Mouse (Mus musculus): ENCODE measurements around the gene Clic3. TPM values are rescaled to one million over a fixed set of nuclear protein-coding genes. Genes with fewer than 3 reads are reported as not detected.
A peak's percentile ranks its signal among the peaks of the same experiment; 100 is the strongest.

Gene Clic3
- total RNA-seq, 2 experiments from 2014 or later = not detected

DNA sequence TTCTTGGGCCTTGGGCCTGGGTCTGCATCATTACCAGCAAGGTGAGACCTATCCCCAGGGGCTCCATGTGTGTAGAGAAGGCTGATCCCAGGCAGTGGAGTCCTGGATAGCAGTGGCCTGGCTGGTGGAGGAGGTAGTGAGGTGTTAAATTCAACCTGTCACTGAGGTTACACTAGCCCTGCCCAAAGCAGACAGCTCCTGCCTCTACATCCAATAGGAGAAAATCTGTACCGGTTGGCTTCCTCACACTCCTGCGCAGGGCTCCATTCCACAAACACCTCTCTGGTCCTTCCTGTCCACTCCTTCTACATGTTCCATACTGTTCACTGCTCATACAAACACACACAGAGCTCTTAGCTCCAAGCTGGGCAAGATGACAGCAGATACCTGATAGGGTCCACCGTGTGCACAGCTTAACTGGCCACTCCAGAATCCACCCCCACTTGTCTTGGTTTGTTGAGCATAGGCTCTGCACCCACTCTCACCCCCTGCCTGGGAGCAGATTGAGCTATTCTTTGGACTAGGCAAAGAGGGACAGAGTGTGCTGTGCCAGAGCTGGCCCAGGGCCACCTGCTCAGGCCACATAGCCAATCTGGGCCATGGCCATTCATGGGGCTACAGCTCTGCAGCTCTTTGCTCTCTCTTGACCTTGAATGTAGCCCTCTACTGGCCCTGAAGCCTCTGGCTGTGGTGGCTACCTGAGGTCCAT, 21.5 kb downstream of the Clic3 start:
- no peak for ATAC-seq (replicated peaks; ENCODE audit: poor library complexity, severe bottlenecking)

DNA sequence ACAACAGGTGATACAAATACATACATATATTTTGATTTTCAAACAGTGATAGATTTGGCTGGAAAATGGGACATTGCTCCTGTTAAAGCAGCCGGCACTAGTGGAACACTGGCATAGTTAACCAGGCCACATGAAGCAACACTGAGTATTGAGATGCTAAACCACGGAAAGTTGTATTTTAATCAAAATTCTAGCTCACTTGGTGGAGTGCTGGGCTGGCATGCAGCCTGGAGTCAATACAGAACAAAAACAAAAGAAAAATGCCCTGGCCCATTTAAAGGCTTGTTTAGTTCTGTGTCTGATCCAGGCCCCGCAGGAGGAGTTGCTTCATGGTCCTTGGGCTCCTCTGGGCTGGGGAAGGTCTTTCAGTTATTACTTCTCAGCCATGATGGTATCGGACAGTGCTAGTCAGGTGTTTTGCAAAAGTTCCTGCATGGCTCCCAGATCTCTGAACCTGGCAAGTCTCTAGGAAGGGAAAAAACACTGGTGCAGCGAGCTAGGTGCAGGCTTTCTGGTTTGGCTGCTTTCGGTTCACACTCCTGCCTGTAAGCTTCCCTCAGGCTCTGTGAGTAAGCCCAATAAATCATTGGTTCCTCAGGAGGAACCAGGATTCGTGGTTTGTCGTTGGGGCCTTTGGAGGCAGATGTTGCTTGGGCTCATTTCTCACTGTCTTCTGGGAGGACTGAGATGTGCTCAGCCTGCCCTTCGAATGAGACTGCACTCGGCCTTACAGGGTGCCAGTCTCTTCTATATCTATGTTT, 23.1 kb downstream of the Clic3 start:
- no peak; the same call in 1 of the 2 replicates for ATAC-seq (replicated peaks; ENCODE audit: poor library complexity, severe bottlenecking)

DNA sequence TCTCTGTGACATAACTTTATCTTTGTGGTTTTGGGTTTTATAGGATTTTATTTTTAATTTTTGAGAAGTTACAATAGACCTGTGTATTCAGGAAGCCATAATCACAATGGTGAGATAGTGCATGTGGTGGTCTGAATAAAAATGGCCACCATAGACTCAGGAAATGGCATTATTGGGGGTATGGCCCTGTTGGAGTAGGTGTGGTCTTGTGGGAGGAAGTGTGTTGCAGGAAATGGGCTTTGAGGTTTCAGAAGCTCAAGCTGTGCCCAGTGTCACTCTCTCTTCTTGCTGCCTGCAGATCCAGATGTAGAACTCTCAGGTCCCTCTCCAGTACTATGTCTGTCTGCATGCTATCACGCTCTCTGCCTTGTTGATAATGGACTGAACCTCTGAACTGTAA, 23.9 kb downstream of the Clic3 start:
- ATAC-seq (replicated peaks; ENCODE audit: poor library complexity, severe bottlenecking) = peak; percentile 68

DNA sequence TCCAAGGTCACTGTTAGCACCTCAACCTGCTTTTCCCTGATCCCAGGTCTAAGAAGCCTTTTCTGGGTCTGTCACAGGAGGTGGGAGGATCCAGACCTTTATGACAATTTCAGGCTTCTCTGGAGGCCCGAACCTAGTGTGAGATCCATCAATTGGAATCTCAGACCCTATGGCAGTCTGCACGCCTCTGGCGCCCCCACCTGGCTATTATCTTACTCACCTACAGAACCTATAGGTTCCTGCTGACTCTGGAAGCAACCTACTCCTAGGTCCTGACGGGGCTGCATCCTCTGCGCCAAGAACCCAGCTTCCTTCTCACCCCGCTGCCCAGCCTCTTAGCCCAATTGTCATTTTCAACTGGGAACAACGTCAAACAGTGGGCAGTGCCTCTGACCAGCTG, 26.3 kb downstream of the Clic3 start:
- ATAC-seq (replicated peaks; ENCODE audit: poor library complexity, severe bottlenecking) = peak; percentile 75

DNA sequence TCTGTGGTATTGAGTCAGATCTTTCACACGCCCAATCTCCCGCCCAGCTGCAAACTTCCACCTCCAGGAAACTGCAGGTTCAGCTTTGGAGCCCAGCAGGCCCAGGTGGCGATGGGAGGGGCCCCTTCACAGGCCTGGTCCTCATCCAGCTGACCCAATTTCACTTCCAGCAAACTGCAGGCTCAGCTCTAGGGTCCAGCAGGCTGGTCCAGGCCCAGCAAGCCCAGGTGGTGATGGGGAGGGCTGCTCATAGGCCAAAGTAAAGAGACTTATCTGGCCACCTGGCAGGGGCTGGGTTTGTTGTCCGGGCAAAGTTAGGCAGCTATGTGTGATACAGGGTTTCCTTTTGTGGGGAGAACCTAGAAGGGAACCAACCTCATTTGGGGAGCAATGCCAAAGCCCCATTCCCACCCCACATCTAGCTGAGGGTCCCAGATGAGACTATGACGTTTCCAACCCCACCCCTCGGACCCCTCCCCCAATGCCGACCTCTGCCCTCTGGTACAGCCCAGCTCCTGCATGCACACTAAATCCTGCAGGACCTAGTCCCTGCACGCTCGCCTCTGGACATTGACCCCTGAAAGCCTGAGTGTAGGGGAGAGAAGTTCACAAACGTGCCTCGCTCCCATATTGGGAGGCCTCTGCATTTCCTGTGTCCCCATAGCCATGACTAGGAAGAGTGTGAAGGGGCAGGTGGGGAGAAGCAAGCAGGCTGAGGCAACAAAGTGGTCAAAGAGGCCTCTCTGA, 28.4 kb downstream of the Clic3 start:
- no peak for ATAC-seq (replicated peaks; ENCODE audit: poor library complexity, severe bottlenecking)

DNA sequence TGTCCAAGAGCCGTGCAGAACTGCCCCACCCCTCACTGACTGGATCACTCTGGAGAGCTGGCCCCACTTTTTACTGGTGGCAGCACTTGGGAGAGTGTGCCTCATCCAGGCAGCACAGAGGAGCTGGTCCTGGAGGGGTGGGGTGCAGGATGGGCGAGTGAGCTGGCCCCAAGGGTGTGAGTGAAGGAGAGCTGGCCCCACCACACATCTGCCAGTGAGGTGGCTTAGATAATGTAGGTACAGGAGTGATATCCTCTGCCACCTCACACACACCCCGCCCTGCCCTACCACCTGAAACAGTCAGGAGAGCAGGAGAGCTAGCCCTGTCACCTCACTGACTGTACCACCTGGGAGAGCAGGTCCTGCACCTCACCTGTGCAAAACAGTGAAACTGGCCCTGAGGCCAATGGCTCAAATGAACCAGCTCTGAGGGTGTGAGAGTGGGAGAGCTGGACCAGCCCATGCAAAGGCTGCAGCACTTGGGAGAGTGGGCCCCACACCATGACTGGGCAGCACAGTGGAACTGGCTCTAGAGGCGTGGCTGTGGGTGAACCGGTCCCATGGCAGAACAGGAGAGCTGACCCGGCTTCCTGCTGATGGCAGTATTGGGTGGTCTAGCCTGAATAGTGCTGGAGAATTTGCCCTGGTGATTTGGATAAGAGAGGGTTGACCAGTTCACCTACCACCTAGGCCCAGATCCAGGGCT, 31.5 kb downstream of the Clic3 start:
- no peak for ATAC-seq (replicated peaks; ENCODE audit: poor library complexity, severe bottlenecking)

DNA sequence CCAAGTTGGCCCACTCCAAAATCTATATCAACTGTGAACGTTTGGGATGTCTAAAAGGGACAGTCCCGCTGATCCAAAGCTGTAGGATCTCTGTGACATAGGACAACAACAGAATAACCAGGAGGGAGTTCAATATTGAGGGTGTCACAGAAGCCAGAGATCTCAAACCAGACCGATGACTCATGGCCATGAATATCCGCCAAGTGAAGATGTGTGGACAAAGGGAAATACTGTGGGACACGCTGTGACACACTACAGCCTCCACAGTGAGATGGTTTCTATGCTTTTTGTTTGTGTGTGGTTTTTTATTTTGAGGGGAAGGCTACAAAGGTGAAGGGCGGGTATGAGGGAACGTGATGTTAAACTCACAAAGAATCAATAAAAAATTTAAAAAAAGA, 32.0 kb downstream of the Clic3 start:
- no peak for ATAC-seq (replicated peaks; ENCODE audit: poor library complexity, severe bottlenecking)

DNA sequence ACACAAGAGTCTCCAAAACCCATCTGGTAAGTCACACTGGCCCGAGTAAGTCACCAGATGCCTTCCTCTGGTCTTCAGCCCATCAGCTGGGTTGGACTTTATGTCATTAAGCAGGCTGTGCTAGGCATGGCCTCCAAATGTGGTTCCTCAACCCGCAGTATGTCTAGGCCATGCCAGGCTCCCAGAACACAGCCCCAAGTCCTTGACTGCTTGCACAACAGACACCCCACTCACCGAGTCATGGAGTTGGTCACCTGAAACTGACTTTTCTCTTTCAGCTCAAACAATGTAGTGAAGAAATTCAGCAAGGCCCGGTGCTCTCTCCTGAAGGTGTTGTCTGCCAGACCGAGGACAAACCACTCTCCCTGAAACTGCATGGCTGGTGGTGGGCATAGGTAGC, 36.4 kb downstream of the Clic3 start:
- ATAC-seq (replicated peaks; ENCODE audit: poor library complexity, severe bottlenecking) = no peak

DNA sequence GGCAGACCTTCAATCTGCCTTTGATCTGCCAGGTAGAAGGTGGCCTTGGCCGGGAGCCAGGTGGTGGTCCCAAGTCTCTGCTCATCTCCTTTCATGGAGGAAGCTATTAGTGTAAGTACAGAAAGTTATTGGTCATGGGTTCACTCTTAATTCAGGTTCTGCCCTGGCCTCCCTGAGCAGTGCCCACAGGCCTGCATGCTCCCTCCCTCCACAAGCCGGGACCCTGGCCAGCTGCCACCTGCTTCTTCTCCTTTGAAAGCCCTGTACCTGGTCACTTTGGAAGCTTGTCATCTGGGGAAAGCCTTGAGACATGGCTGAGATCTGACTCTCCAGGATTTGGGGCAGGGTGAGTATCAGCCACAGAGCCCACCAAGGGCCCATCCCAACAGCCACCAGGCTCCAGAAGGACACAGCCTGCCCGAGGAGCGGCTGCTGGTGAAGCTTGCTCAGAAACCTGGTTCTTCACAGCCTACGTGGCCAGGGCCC, 36.9 kb downstream of the Clic3 start, which contains the start of gene Lcn12:
TSS of gene Lcn12 (minus strand) at position 436 of the 486 bp plus-strand sequence.
- no peak for ATAC-seq (replicated peaks; ENCODE audit: poor library complexity, severe bottlenecking)

DNA sequence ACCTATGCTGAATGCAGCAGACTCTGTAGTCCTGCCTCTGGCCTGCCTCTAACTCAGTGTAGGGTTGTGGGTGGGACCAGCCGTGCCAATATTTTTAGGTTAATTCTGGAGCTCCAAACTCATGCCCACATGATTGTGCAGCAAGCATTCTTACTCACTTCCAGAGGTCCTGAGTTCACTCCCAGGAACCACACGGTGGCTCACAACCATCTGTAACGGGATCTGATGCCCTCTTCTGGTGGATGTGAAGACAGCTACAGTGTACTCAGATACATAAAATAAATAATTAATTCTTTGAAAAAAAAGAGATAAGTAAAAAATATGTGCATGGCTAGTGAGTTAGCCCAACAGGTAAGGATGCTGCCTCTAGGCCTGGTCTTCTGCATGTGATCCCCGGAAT, 39.8 kb downstream of the Clic3 start:
- ATAC-seq (replicated peaks; ENCODE audit: poor library complexity, severe bottlenecking) = no peak

DNA sequence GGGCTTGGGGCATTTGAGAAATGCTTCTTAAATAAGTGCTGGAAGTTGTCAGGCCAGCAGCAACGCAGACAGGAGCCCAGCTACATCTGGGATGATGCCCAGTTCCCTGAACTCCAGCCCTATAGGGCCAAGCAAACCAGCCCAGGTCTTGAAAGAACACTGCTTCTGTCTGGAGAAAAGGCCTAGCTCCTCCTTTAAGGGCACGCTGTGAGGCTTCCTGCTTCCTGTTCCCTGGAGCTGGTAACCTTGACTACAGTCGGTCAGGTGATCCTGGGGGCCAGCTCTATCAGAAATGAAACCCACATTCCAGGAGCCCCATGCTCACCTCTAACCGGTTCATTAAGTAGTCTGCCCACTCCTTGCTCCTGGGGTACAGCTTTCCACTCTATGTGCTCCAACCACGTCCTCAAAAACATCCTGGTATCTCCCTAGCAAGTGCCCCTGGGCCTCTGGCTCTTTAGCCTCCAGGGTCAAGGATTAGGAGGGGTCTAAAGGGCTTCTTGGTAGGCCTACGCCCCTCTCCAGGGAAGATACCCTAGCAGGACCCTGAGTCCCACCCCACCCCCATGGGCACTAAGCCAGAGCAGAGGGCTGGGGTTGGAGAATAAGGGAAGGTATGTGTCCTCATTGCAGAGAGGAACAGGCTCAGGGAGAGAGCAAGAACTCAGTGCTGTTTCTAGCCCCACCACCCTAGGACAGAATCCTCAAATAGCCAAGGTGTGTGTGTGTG, 41.4 kb downstream of the Clic3 start:
- ATAC-seq (replicated peaks; ENCODE audit: poor library complexity, severe bottlenecking) = peak; percentile 23

DNA sequence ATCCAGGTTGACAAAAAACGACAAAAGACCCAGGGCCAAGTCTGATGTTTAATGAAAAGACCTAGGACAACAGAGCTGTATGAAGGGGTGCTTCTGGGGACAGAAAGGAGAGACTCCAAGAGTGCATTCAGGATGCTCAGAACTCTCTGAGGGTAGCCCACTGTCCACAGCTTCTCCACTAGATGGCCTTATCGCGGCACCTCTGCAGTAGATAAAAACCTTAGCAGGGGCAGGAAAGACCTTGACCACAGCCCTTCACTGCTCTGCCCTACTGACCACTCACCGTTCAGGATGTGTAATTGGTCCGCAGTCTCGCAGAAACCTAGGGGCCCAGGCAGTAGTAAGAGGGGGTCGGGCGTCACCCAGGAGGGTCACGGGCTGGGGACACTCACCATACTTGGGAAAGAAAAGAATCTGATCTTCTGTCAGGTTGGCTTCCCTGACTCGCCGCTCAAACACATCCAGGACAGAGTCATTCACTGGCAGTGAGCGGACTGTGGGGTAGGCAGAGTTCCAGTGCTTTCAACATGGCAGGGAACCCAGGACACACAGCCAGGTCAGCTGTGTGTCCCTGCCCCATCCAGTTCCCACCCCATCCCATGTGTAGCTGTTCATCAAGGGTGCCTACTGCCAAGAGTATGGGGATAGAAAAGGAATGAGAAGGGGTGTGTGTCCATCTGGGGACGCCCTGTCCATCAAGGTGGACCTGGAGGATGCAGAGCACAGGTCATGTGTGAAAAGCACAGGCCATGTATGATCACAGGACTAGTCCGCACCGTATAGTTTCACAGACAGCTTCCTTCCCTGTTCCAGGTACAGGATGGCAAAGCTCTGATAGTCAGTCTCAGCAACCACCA, 42.2 kb downstream of the Clic3 start:
- no peak for ATAC-seq (replicated peaks; ENCODE audit: poor library complexity, severe bottlenecking)

DNA sequence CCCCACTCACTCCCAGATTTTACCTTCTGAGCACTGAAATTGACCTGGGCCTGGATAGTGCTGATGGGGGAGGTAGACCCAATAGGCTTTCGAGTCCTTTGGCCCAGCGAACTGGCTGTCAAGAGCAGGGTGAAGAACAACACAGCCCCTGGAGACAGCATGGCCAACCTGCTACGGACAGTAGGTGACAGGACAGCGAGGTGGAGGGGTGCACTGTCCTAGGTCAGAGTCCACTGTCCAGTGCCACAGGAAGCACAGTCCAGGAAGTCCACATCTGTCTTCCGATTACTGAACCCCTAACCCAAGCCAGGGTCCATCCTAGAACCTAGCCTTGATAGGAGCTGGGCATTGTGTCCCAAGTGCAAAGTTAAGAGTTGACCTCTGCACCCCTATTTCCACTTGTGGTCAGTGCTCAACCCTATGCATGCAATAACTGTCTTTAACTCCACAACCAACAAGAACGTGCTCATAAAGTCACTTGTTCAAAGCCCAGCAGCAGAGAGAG, 43.5 kb downstream of the Clic3 start:
- 0 out of 2 replicates have a peak, but pooled peaks have one; percentile 2 for ATAC-seq (replicated peaks; ENCODE audit: poor library complexity, severe bottlenecking)

DNA sequence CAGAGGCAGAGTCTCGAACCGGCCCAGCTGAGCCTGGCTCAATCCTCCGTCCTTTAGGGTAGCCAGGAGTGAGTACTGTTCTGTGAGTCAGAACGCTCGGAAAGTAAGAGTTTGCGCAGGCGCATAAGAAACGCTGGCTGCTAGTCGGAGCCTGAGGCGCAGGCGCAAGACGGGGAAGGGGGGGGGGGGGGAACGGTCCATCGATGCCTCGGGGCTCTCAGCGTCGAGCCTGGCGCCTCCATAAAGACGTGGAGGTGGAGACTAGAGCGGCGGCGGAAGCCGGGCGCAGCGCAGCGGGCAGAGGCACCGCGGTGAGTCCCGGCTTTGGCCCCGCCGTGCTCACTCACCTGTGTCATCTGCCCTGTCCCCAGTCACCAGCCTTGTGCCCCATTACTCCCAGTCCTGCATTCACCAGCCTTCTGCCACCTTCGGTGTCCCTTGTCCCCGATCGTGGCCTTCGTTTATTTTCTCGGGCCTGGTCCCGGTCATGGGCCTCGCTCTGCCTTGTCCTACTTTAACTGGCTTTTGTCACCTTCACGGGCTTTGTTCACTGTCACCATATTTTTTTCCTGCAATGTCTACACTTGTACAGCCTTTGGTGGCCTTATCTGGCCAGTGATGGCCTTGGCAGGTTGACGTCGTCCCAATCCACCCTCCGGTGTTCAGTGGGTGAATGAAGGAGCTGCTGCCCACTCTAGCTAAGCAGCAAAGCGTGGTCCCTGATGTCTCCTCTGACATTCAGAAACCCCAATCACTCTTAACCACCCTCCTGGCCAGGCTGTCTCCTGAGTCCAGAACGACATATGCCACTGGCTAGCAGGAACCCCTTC, 44.2 kb downstream of the Clic3 start, which contains the start of gene Fbxw5:
TSS of gene Fbxw5 (plus strand) at position 175 of the 830 bp plus-strand sequence.
- peak; percentile 80 for ATAC-seq (replicated peaks; ENCODE audit: poor library complexity, severe bottlenecking)

DNA sequence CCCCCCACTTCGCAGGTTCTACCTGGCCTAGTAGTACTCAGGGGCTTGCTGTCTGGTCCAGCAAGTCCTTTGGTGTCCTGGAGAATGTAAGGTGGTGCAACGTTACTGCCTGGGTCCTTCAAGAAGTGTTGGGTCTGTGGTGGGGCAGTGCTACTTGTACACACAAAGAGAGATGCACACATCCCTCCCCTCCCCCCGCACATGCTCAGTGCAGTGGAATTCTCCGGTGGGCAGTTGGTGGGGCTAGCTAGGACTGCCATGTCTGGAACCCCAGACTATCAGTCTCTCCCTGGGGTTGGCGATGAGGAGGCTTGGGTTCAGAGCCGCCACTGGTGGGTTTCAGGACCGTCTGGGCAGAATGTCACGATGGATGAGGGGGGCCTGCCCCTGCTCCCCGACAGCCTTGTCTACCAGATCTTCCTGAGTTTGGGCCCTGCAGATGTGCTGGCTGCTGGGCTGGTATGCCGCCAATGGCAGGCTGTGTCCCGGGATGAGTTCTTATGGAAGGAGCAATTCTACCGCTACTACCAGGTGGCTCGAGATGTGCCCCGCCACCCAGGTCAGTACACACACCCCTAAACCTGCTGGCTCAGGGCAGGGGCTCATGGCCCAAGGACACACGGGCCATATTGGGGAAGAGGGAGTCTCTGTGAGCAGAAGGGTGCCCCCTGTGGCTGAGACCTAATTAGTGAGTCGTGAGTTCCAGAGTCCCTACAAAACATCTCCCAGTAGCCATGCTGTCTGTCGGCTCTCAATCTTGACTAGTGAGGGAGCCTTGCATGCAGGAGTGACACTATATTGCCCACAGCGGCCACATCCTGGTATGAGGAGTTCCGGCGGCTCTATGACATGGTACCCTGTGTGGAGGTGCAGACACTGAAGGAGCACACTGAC, 45.2 kb downstream of the Clic3 start, which contains the start of gene C8g:
TSS of gene C8g (minus strand) at position 127 of the 894 bp plus-strand sequence.
- ATAC-seq (replicated peaks; ENCODE audit: poor library complexity, severe bottlenecking) = no peak

DNA sequence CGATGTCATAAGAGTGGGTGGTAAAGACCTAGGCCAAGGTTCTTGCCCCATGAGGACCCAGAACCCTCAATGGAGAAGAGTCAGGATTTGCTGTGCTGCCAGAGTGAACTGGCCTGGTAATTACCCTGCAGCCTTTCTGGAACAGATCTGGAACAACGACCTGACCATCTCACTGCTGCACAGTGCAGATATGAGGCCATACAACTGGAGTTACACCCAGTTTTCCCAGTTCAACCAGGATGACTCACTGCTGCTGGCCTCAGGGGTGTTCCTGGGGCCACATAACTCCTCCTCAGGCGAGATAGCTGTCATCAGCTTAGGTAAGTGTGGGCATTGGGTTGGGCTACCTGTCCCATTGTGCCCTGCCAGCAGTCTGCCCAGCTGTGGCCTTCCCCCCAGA, 46.1 kb downstream of the Clic3 start:
- ATAC-seq (replicated peaks; ENCODE audit: poor library complexity, severe bottlenecking) = no peak

Measured in granulocyte monocyte progenitor cell, adult 5-6 weeks (primary cell).